Mouse (Mus musculus) spleen, adult 2 months (tissue): ENCODE data around the gene Ralgapb. TPM values are rescaled to one million over a fixed set of nuclear protein-coding genes. Genes with fewer than 3 reads are reported as not detected.

ENCODE experiments used
- DNase-seq, 2 experiments: peaks; one replicate each; pipeline versions ENCODE4 v3.0.0 to v3.0.0-alpha.2; 2012 to 2021; ENCODE audit warnings: low spot score in 2 of 2, low read depth in 1 of 2
- H3K27ac ChIP-seq: fragments of 200-500 bp; 2 replicates; pipeline ENCODE4 v1.5.1; 2012; ENCODE audit warnings: low read length, inconsistent platforms; ENCODE audit not compliant: insufficient read depth
- H3K27me3 ChIP-seq: fragments of 200-500 bp; 2 replicates; pipeline ENCODE4 v1.6.1; 2012; ENCODE audit warnings: mild to moderate bottlenecking, moderate library complexity, low read length, inconsistent platforms; ENCODE audit not compliant: control insufficient read depth, insufficient read depth
- H3K36me3 ChIP-seq: fragments of 200-500 bp; 2 replicates; pipeline ENCODE4 v1.6.1; 2012; ENCODE audit warnings: mild to moderate bottlenecking, low read length, inconsistent platforms; ENCODE audit not compliant: control insufficient read depth, insufficient read depth
- H3K4me1 ChIP-seq: fragments of 200-500 bp; 2 replicates; pipeline ENCODE4 v1.6.1; 2011; ENCODE audit warnings: inconsistent platforms; ENCODE audit not compliant: control insufficient read depth, insufficient read depth, insufficient read length
- H3K4me3 ChIP-seq: fragments of 200-500 bp; 2 replicates; pipeline ENCODE4 v1.5.1; 2011; ENCODE audit warnings: mild to moderate bottlenecking, inconsistent platforms; ENCODE audit not compliant: insufficient read depth, insufficient read length; ENCODE audit errors: extremely low read depth
- CTCF ChIP-seq: fragments of 200-500 bp; IDR thresholded peaks from 2 replicates; pipeline ENCODE4 v1.5.1; 2011; ENCODE audit warnings: mild to moderate bottlenecking, inconsistent platforms; ENCODE audit not compliant: insufficient read depth, insufficient read length, insufficient replicate concordance; ENCODE audit errors: extremely low read depth
- POLR2A ChIP-seq: fragments of 200-500 bp; IDR thresholded peaks from 2 replicates; pipeline ENCODE4 v1.6.1; 2011; ENCODE audit warnings: low read depth, low read length, inconsistent platforms
- WGBS: fragments of 180-500 bp; shearing (Covaris S2); methylation state at CpG from one replicate; pipeline ENCODE4 v1.1.7; 2018; 5-methylcytosine and 5-hydroxymethylcytosine counted together
- polyA plus RNA-seq: library from polyadenylated mRNA; depleted of rRNA; stranded (reverse); fragments of >200 nt; gene quantifications from 2 replicates; pipeline ENCODE4 v1.2.3, GENCODE M21; 2012

Gene Ralgapb
- polyA plus RNA-seq, 1 experiment = 14.8 TPM

DNA sequence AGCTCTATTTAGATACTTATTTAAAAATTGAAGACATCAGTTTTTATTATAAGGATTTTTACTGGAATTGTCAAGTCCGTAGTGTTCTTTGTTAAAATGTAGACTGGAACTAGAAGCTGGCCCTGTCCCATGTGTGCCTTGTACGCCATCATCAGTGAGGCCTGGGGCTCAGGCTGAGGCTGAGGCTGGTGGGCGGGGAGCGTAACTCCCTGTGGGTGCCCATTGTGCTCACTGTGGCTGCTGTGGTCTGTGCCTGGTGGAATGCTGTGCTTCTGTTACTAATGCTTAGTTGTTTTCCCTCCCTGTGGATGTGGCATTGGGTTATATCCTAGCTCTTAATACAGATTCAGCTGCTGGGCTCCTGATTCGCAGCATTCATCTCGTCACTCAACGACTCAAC, 40.2 kb downstream of the Ralgapb start:
- Histone ChIP-seq H3K4me1 (no peaks in the 10 kb centered on the region), H3K4me3 (no peak overlapping the region), H3K36me3 (peaks cover 23% of the 10 kb centered on the region), H3K27me3 (no peaks in the 10 kb centered on the region), H3K27ac (no peak overlapping the region)
- TF ChIP-seq CTCF (no peak), POLR2A (no peak)
- DNase-seq = no peak
- WGBS = 96% methylated on average over 7 of the region's 7 CpGs

DNA sequence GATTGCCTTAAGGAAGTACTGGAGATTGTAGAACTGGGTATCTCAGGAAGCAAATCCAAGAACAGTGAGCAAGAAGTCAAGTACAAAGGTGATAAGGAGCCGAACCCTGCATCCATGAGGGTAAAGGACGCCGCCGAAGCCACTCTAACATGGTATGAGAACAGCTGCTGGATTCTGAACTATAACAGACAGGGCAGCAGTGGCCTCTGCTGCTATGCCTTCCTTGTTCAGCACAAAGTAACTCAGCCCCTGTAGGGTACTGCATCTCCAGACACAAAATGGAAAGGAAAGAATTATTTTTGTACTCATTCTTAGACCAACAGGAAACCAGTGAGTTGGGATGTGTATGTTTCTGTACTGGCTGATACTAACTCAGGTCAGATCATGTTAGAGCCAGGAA, 46.8 kb downstream of the Ralgapb start:
- 94% methylated on average over 4 of the region's 4 CpGs for WGBS
- H3K27ac ChIP-seq = no peak overlapping the region
- TF ChIP-seq CTCF (no peak), POLR2A (no peak)
- no peaks in the 10 kb centered on the region for H3K27me3 ChIP-seq
- no peak overlapping the region for H3K4me3 ChIP-seq
- H3K4me1 ChIP-seq = no peaks in the 10 kb centered on the region
- H3K36me3 ChIP-seq = peaks cover 39% of the 10 kb centered on the region
- DNase-seq = no peak

GRCm38 (mm10) chr2:158457610-158458009, 48.0 kb downstream of the Ralgapb start:
- 100% methylated on average over 1 of the region's 1 CpGs for WGBS
- no peak for DNase-seq

GRCm38 (mm10) chr2:158462450-158462849, 52.8 kb downstream of the Ralgapb start:
- H3K36me3 ChIP-seq = peaks cover 48% of the 10 kb centered on the region
- no peaks in the 10 kb centered on the region for H3K4me1 ChIP-seq
- DNase-seq = no peak
- TF ChIP-seq POLR2A = no peak
- no peak for TF ChIP-seq CTCF
- H3K27me3 ChIP-seq = no peaks in the 10 kb centered on the region
- 31% methylated on average over 1 of the region's 1 CpGs for WGBS
- no peak overlapping the region for H3K4me3 ChIP-seq
- H3K27ac ChIP-seq = no peak overlapping the region

More at GRCm38 (mm10) chr2:158457610-158458009, 48.0 kb downstream of the Ralgapb start:
- Histone ChIP-seq H3K36me3 (peaks cover 37% of the 10 kb centered on the region), H3K27me3 (no peaks in the 10 kb centered on the region), H3K27ac (no peak overlapping the region), H3K4me3 (no peak overlapping the region), H3K4me1 (no peaks in the 10 kb centered on the region)
- TF ChIP-seq CTCF (no peak), POLR2A (no peak)

DNA sequence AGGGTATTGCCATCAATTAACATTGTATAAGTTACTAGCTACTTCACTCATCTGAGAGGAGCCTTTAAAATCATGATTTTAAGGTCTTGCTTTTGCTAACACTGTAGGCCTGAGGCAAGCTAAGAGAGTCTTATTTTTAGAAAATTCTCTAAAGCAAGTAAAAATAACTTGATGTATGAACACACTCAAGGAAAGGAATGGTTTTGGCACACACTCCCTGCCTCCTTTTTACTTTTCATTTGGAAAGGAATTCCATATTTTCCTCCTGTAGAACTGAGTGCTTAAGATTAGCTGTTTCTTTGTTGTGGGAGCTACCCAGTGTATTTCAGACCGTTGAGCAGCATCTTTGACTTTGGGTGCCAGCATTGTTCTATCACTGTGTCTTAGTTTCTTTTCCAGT, 64.5 kb downstream of the Ralgapb start:
- H3K36me3 ChIP-seq = peaks cover 44% of the 10 kb centered on the region
- H3K27ac ChIP-seq = no peak overlapping the region
- no peak overlapping the region for H3K4me3 ChIP-seq
- DNase-seq = no peak
- H3K27me3 ChIP-seq = no peaks in the 10 kb centered on the region
- 92% methylated on average over 1 of the region's 1 CpGs for WGBS
- no peaks in the 10 kb centered on the region for H3K4me1 ChIP-seq
- no peak for TF ChIP-seq POLR2A
- no peak for TF ChIP-seq CTCF

- WGBS = 76% methylated on average over 3 of the region's 3 CpGs
- TF ChIP-seq CTCF (no peak), POLR2A (no peak)
- no peak overlapping the region for H3K27ac ChIP-seq
- H3K27me3 ChIP-seq = no peaks in the 10 kb centered on the region
- no peak overlapping the region for H3K4me3 ChIP-seq
- H3K4me1 ChIP-seq = no peaks in the 10 kb centered on the region
- peaks cover 48% of the 10 kb centered on the region for H3K36me3 ChIP-seq
- no peak for DNase-seq
Observed at GRCm38 (mm10) chr2:158477640-158478039, 68.0 kb downstream of the Ralgapb start.

DNA sequence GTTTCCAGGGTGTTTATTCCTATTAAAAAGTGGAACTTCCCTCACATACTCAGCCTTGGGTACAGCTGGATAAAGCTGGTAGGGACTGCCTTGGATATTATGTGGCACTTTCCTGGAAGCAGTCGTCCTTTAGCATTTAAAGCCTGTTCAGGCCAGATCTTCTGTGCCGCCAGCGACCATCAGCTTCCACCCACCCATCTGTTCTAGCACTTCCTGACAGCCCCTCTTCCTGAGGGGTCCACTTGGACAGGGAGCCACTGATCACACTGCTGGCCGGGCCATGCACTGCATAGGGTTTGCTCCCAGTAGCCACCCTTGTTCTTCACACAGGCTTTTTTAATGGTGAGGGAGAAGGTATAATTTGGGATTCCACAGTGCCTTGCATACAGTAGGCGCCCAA, 88.8 kb downstream of the Ralgapb start:
- Histone ChIP-seq H3K27ac (no peak overlapping the region), H3K27me3 (no peaks in the 10 kb centered on the region), H3K36me3 (peaks cover 29% of the 10 kb centered on the region), H3K4me3 (no peak overlapping the region), H3K4me1 (no peaks in the 10 kb centered on the region)
- DNase-seq = no peak
- TF ChIP-seq POLR2A = no peak
- no peak for TF ChIP-seq CTCF
- 86% methylated on average over 5 of the region's 5 CpGs for WGBS
